Mouse (Mus musculus) lung, embryonic 16.5 days (tissue): ENCODE data around the gene Mmp15. TPM values are rescaled to one million over a fixed set of nuclear protein-coding genes. Genes with fewer than 3 reads are reported as not detected.

ENCODE experiments used
- ATAC-seq: fragments of 200-750 bp; cut with Nextera tagmentation; 2 replicates; pipeline ENCODE4 v1.8.0; 2017; ENCODE audit warnings: low read depth, mild to moderate bottlenecking, moderate library complexity
- H3K27ac ChIP-seq: fragments of 300-500 bp; sonication (generic); 2 replicates; pipeline ENCODE4 v1.5.1; 2014; ENCODE audit warnings: mild to moderate bottlenecking, control low read depth, low read length
- H3K27me3 ChIP-seq: fragments of 300-500 bp; sonication (generic); 2 replicates; pipeline ENCODE4 v1.6.1; 2014; ENCODE audit warnings: low read depth, low read length, mixed read lengths; ENCODE audit not compliant: control insufficient read depth, insufficient read depth
- H3K36me3 ChIP-seq: fragments of 300-500 bp; sonication (generic); 2 replicates; pipeline ENCODE4 v1.6.1; 2014; ENCODE audit warnings: low read length; ENCODE audit not compliant: control insufficient read depth, insufficient read depth
- H3K4me1 ChIP-seq: fragments of 300-500 bp; sonication (generic); replicated peaks from 2 replicates; pipeline ENCODE4 v1.6.1; 2014; ENCODE audit warnings: low read length, mixed read lengths; ENCODE audit not compliant: control insufficient read depth, insufficient read depth
- H3K4me2 ChIP-seq: fragments of 300-500 bp; sonication (generic); 2 replicates; pipeline ENCODE4 v1.6.1; 2014; ENCODE audit warnings: low read depth, low read length, control low read depth
- H3K4me3 ChIP-seq: fragments of 300-500 bp; sonication (generic); 2 replicates; pipeline ENCODE4 v1.5.1; 2014; ENCODE audit warnings: mild to moderate bottlenecking, low read length, control low read depth
- H3K9ac ChIP-seq: fragments of 300-500 bp; sonication (generic); 2 replicates; pipeline ENCODE4 v1.6.1; 2014; ENCODE audit warnings: low read length, control low read depth
- H3K9me3 ChIP-seq: fragments of 300-500 bp; sonication (generic); 2 replicates; pipeline ENCODE4 v1.6.1; 2016; ENCODE audit warnings: low read length; ENCODE audit not compliant: control insufficient read depth
- WGBS: fragments of 180-500 bp; shearing (Covaris S2); extraction: QIAGEN DNeasy Blood & Tissue Kit; methylation state at CpG from one replicate; pipeline ENCODE4 v1.1.7; 2014; 5-methylcytosine and 5-hydroxymethylcytosine counted together
- polyA plus RNA-seq: library from polyadenylated mRNA; unstranded; fragments of >200 nt; fragmentation: Nextera tagmentation; extraction: Ambion mirVana; gene quantifications from 2 replicates; pipeline ENCODE4 v1.2.1, GENCODE M21; 2015

The Mmp15 gene
- polyA plus RNA-seq, 1 experiment from 2014 or later, result 13.1 TPM

- Histone ChIP-seq H3K27ac (peak overlapping the region; percentile 43; the same call in 1 of the 2 replicates), H3K9ac (peak overlapping the region; percentile 63), H3K36me3 (0 out of 2 replicates have a peak, but pooled peaks cover 7% of the 10 kb centered on the region), H3K4me3 (peak overlapping the region; percentile 48), H3K27me3 (no peaks in the 10 kb centered on the region), H3K4me1 (peaks cover 11% of the 10 kb centered on the region), H3K9me3 (no peaks in the 10 kb centered on the region), H3K4me2 (peak overlapping the region; percentile 90)
- peak; percentile 88 for ATAC-seq
- 2% methylated on average over 40 of the region's 41 CpGs for WGBS
Observed at GRCm38 (mm10) chr8:95320224-95321139, 31.6 kb upstream of the Mmp15 start.

DNA sequence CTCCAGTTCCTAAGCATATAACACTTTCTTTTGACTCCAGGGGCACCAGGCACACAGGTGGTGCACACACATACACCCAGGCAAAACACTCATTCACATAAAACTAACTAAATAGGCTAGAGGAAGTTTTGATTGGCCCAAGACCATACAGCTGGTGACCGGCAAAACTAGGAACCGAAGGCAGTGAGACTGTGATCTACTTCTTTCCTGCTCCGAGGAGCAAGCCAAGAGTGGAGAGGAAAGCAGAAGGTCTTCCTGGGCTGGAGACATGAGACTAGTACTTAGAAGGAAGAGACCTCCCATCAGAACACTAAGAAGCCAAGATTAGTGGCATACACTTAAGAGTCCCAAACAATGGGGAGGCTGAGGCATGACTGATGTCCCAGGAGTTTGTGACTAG is 28.9 kb upstream of the Mmp15 start:
- 82% methylated on average over 3 of the region's 3 CpGs for WGBS
- H3K9ac ChIP-seq, result no peak overlapping the region
- H3K4me3 ChIP-seq, result no peak overlapping the region
- no peak overlapping the region for H3K4me2 ChIP-seq
- H3K27me3 ChIP-seq, result no peaks in the 10 kb centered on the region
- H3K4me1 ChIP-seq, result peaks cover 11% of the 10 kb centered on the region
- H3K9me3 ChIP-seq, result no peaks in the 10 kb centered on the region
- H3K27ac ChIP-seq, result no peak overlapping the region
- peaks cover 24% of the 10 kb centered on the region for H3K36me3 ChIP-seq
- no peak for ATAC-seq

DNA sequence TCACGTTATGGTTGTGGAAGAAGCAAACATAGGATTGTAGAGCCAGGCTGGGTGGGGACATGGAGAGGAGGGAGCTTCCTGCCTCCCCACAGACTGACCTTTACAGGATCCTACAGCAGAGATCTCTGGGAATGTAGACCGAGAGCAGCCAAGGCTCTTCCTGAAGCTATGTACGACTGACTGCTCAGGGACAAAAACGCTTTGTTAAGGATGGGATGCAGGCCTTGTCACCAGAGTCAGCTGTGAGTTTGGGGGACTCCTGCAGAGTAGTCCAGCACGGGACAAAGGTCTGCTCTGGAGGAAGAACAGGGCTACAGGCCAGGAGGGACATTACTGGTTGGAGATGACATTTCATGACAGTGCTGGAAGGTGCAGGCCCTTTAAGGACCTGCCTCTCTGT is 27.4 kb upstream of the Mmp15 start:
- H3K9ac ChIP-seq, result no peak overlapping the region
- H3K36me3 ChIP-seq, result peaks cover 37% of the 10 kb centered on the region
- H3K9me3 ChIP-seq, result no peaks in the 10 kb centered on the region
- WGBS, result 37% methylated on average over 5 of the region's 5 CpGs
- H3K27ac ChIP-seq, result no peak overlapping the region
- no peak overlapping the region for H3K4me3 ChIP-seq
- H3K27me3 ChIP-seq, result no peaks in the 10 kb centered on the region
- no peak overlapping the region for H3K4me2 ChIP-seq
- peaks cover 11% of the 10 kb centered on the region for H3K4me1 ChIP-seq
- ATAC-seq, result no peak

DNA sequence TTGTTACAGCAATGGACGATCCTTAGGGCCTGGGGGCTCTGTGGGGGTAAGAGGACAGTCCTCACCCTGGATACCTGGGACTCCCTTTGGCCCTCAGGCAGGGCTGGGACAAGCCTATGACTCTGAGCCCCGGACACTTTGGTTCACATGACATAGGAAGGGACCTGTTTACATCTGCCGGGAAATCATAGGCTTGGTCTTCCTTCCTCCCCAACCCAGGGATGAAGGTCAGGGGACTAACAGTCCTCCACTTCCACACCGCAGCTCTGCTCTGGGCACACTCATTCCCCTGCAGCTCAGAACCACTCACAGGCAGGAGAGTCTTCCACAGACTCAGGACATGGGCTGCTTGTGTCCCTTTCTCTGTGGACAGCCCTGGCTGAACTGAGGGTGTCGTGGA is 25.2 kb upstream of the Mmp15 start:
- no peak overlapping the region for H3K27ac ChIP-seq
- WGBS, result 79% methylated on average over 5 of the region's 5 CpGs
- H3K36me3 ChIP-seq, result peaks cover 37% of the 10 kb centered on the region
- H3K9me3 ChIP-seq, result no peaks in the 10 kb centered on the region
- no peak overlapping the region for H3K4me2 ChIP-seq
- no peak overlapping the region for H3K4me3 ChIP-seq
- H3K9ac ChIP-seq, result no peak overlapping the region
- no peaks in the 10 kb centered on the region for H3K27me3 ChIP-seq
- peaks cover 12% of the 10 kb centered on the region for H3K4me1 ChIP-seq
- ATAC-seq, result no peak

GRCm38 (mm10) chr8:95327866-95328465 is 24.1 kb upstream of the Mmp15 start:
- 85% methylated on average over 46 of the region's 46 CpGs for WGBS
- no peak overlapping the region for H3K4me2 ChIP-seq
- H3K27me3 ChIP-seq, result no peaks in the 10 kb centered on the region
- H3K4me1 ChIP-seq, result peaks cover 15% of the 10 kb centered on the region
- no peak overlapping the region for H3K9ac ChIP-seq
- no peaks in the 10 kb centered on the region for H3K9me3 ChIP-seq
- no peak overlapping the region for H3K27ac ChIP-seq
- peaks cover 37% of the 10 kb centered on the region for H3K36me3 ChIP-seq
- H3K4me3 ChIP-seq, result no peak overlapping the region
- no peak for ATAC-seq

- Histone ChIP-seq H3K4me3 (peak overlapping the region; percentile 91), H3K27me3 (no peaks in the 10 kb centered on the region), H3K9ac (peak overlapping the region; percentile 93), H3K4me1 (peaks cover 15% of the 10 kb centered on the region), H3K4me2 (peak overlapping the region; percentile 55), H3K9me3 (no peaks in the 10 kb centered on the region), H3K36me3 (peaks cover 40% of the 10 kb centered on the region), H3K27ac (peak overlapping the region; percentile 98)
- WGBS, result 61% methylated on average over 1 of the region's 1 CpGs
- no peak for ATAC-seq
Observed at GRCm38 (mm10) chr8:95330367-95330766, 21.7 kb upstream of the Mmp15 start.

- ATAC-seq, result peak; percentile 54
- H3K4me3 ChIP-seq, result peak overlapping the region; percentile 91
- no peaks in the 10 kb centered on the region for H3K27me3 ChIP-seq
- peak overlapping the region; percentile 93 for H3K9ac ChIP-seq
- peaks cover 38% of the 10 kb centered on the region for H3K36me3 ChIP-seq
- 0% methylated on average over 38 of the region's 38 CpGs for WGBS
- H3K4me1 ChIP-seq, result peaks cover 15% of the 10 kb centered on the region
- H3K9me3 ChIP-seq, result no peaks in the 10 kb centered on the region
- H3K27ac ChIP-seq, result peak overlapping the region; percentile 98
- peak overlapping the region; percentile 55 for H3K4me2 ChIP-seq
Observed at GRCm38 (mm10) chr8:95331156-95331719, 20.8 kb upstream of the Mmp15 start.

DNA sequence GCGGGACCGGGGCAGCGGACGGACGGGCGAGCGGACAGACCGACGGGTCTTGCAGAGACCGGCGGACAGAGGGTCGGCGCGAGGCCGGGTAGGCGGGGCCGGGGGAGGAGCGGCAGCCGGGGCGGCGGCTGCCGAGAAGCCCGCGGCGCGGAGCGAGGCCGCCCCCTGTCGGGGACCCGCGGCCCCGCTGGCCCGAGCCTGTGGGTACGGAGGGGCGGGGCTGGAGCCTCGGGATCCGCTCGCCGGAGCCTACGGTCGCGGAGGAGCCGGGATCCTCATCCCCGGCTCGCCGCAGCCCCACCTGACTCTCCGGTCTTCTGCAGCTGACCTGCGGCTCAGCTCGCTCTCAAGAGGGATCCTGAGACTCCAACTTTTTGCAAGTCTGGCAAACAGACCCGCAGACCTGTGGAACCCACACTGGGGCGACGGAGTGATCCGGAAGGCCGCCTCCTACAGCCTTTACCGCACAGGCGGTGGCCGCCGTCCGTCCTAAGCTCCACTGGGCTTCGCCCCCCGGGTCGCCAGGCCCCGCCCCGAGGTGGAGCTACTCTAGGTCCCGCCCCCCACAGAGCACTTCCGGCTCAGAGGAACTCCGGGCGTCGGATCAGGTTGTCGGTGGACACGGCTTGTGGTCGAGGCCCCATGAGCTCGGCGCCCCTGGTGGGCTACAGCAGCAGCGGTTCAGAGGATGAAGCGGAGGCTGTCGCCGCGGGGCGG is 20.2 kb upstream of the Mmp15 start, which contains the start of the genes Zfp319 and Usb1:
Gene Zfp319, minus strand, starts transcription at position 231 of the 717 bp plus-strand sequence.
Gene Usb1, plus strand, starts transcription at position 565 of the 717 bp plus-strand sequence.
- Histone ChIP-seq H3K27me3 (no peaks in the 10 kb centered on the region), H3K4me1 (peaks cover 15% of the 10 kb centered on the region), H3K4me2 (peak within 1 kb of the TSS; percentile 55), H3K9ac (peak within 1 kb of the TSS; percentile 93), H3K36me3 (peaks cover 34% of the 10 kb centered on the region), H3K4me3 (peak within 1 kb of the TSS; percentile 91), H3K9me3 (no peaks in the 10 kb centered on the region), H3K27ac (peak within 1 kb of the TSS; percentile 98)
- WGBS, result 0% methylated on average over 44 of the region's 80 CpGs
- peak; percentile 95 for ATAC-seq
